Mouse (Mus musculus) lung, embryonic 15.5 days (tissue): ENCODE data around the gene Adamts17. TPM values are rescaled to one million over a fixed set of nuclear protein-coding genes. Genes with fewer than 3 reads are reported as not detected.

Experiments used
- ATAC-seq: fragments of 200-750 bp; cut with Nextera tagmentation; 2 replicates; pipeline ENCODE4 v1.8.0; 2017; ENCODE audit warnings: moderate number of reproducible peaks, borderline replicate concordance; ENCODE audit not compliant: low FRiP score, low TSS enrichment; ENCODE audit errors: extremely low read depth
- H3K27ac ChIP-seq: fragments of 300-500 bp; sonication (generic); 2 replicates; pipeline ENCODE4 v1.5.1; 2015; ENCODE audit warnings: moderate library complexity, mild to moderate bottlenecking, inconsistent platforms
- H3K27me3 ChIP-seq: fragments of 300-500 bp; sonication (generic); 2 replicates; pipeline ENCODE4 v1.6.1; 2015; ENCODE audit warnings: inconsistent platforms
- H3K36me3 ChIP-seq: fragments of 300-500 bp; sonication (generic); 2 replicates; pipeline ENCODE4 v1.6.1; 2015; ENCODE audit warnings: inconsistent platforms
- H3K4me1 ChIP-seq: fragments of 300-500 bp; sonication (generic); 2 replicates; pipeline ENCODE4 v1.6.1; 2015; ENCODE audit warnings: inconsistent platforms
- H3K4me2 ChIP-seq: fragments of 300-500 bp; sonication (generic); 2 replicates; pipeline ENCODE4 v1.6.1; 2015; ENCODE audit warnings: inconsistent platforms, mild to moderate bottlenecking, moderate library complexity
- H3K4me3 ChIP-seq: fragments of 300-500 bp; sonication (generic); 2 replicates; pipeline ENCODE4 v1.5.1; 2015; ENCODE audit warnings: mild to moderate bottlenecking, inconsistent platforms
- H3K9ac ChIP-seq: fragments of 300-500 bp; sonication (generic); 2 replicates; pipeline ENCODE4 v1.6.1; 2015; ENCODE audit warnings: inconsistent platforms
- H3K9me3 ChIP-seq: fragments of 300-500 bp; sonication (generic); 2 replicates; pipeline ENCODE4 v1.6.1; 2016; ENCODE audit warnings: inconsistent platforms
- WGBS: fragments of 180-500 bp; shearing (Covaris S2); methylation state at CpG from one replicate; pipeline ENCODE4 v1.1.7; 2015; 5-methylcytosine and 5-hydroxymethylcytosine counted together
- polyA plus RNA-seq: library from polyadenylated mRNA; unstranded; fragments of >200 nt; fragmentation: Nextera tagmentation; extraction: Ambion mirVana; gene quantifications from 2 replicates; pipeline ENCODE4 v1.2.1, GENCODE M21; 2015

Gene Adamts17
- polyA plus RNA-seq, 1 experiment from 2014 or later = 13.2 TPM

DNA sequence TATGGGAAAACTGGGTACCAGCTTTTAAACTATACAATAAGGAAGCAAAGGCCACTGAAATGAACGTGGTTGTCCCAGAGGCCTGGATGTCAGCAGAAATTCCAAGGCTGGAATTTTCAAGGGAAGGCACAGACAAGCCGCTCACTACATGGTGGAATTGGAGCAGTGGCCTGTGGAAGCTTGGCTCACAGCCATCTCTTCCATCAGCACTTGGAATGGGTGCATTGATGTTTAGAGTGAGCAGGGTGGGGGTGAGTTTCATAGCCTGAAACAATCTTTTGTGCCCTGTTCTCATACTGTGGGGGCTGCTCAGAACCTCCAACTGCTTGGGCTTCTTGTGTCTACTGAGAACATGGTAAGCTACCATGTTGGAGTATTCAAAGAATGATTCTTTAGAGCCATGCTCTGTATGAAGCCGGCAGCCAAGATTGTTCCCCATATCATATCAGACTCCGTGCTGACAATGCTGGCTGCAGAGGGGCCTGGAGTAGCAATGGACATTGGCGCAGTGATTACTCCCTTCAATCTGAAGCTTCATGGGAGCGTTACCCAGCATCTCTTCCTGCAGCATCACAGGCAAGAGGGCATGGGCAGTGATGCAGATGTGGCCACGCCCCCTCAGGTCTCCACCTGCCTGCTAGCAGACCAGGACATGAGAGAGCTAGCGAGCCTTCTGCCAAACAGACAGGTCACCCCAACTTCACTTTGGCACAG is 96.7 kb downstream of the Adamts17 start:
- H3K27me3 ChIP-seq = no peaks in the 10 kb centered on the region
- peak overlapping the region; percentile 16 for H3K27ac ChIP-seq
- H3K4me3 ChIP-seq = no peak overlapping the region
- no peaks in the 10 kb centered on the region for H3K9me3 ChIP-seq
- peak; percentile 28; the same call in 1 of the 2 replicates for ATAC-seq
- WGBS = 62% methylated on average over 8 of the region's 8 CpGs
- no peak overlapping the region for H3K9ac ChIP-seq
- H3K4me1 ChIP-seq = peaks cover 53% of the 10 kb centered on the region
- no peaks in the 10 kb centered on the region for H3K36me3 ChIP-seq
- no peak overlapping the region for H3K4me2 ChIP-seq

DNA sequence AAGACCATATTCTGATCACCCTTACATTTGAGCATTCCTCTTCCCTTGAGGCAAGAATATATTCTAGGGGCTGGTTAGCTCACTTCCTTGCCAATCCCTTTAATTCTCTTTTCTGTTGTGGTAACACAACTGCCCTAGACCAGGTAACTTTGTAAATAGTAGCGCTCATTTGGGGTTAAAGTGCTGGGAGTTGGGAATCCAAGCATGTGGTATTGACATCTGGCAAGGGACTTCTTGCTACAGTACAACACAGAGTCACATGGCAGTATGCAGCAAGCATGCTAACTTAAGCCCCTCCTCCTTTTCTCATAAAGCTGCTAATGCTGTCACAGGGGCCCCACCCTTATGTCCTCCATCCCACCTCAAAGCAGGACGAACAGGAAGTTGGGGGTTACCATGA is 97.4 kb downstream of the Adamts17 start:
- Histone ChIP-seq H3K9ac (no peak overlapping the region), H3K4me2 (no peak overlapping the region), H3K4me3 (no peak overlapping the region), H3K4me1 (peaks cover 53% of the 10 kb centered on the region), H3K9me3 (no peaks in the 10 kb centered on the region), H3K27ac (no peak overlapping the region), H3K36me3 (no peaks in the 10 kb centered on the region), H3K27me3 (no peaks in the 10 kb centered on the region)
- WGBS = 86% methylated on average over 2 of the region's 2 CpGs
- no peak for ATAC-seq

DNA sequence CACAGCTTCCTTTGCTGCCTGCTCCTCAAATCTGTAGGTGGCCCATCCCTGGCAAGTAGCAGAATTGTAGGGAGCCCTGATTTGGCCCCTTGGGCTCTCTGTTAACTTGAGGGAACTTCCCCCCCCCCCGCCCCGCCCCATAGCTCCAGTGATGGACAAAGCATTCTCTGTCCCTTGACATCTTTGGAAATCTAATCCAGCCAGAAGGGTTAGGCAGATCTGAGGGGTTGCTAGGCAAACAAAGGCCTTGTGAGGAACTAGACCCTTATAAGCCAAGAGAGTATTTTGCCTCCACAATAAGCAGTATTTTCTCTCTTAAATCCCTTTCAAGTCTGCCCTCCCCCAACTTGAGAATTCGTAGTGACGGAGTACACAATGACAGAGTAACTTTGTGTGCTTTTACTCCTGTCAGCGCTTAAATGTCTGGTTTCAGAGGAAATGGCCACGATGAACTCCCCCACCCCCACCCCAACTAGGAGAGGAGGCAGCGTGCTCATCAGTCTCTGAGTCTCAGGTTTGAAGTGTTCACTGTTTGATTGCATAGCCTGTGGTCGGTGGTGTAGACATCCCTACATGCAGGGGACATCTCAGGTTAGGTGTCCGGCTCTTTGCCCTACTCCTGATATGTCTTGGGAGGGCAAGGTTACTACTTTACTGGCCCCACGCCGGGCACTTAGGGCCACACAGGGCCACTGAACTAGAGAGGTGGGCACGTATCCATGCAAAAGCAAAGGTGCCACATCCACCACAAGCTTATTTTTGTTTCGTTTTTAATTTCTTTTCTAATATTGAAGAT is 99.7 kb downstream of the Adamts17 start:
- Histone ChIP-seq H3K4me1 (peaks cover 36% of the 10 kb centered on the region), H3K36me3 (no peaks in the 10 kb centered on the region), H3K9ac (no peak overlapping the region), H3K27me3 (no peaks in the 10 kb centered on the region), H3K9me3 (no peaks in the 10 kb centered on the region), H3K4me3 (no peak overlapping the region), H3K27ac (no peak overlapping the region), H3K4me2 (no peak overlapping the region)
- WGBS = 61% methylated on average over 13 of the region's 13 CpGs
- no peak for ATAC-seq

GRCm38 (mm10) chr7:66940761-66941160 is 101.2 kb downstream of the Adamts17 start:
- Histone ChIP-seq H3K9me3 (no peaks in the 10 kb centered on the region), H3K9ac (no peak overlapping the region), H3K4me1 (peaks cover 25% of the 10 kb centered on the region), H3K27me3 (no peaks in the 10 kb centered on the region), H3K4me3 (no peak overlapping the region), H3K36me3 (no peaks in the 10 kb centered on the region), H3K27ac (no peak overlapping the region), H3K4me2 (no peak overlapping the region)
- no peak for ATAC-seq
- 68% methylated on average over 4 of the region's 4 CpGs for WGBS

DNA sequence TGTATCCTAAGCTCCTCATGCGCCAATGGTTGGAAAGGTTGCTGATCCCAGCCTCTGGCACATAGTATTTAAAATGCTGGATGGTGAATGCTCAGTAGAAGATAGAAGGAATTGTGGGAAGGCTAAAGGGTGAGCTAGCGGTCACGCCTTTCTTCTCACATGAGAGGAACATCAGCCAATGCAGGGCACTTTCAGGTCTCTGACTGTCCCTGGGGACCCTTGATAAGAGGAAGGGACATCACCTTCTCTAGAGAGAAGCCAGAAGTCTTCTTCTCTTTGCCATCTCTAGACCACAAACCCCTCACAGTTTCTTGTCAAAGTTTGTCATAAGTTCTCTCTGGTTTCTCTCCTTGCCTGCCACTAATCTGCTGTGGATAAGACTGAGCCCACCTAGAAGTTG is 109.5 kb downstream of the Adamts17 start:
- WGBS = 97% methylated on average over 3 of the region's 3 CpGs
- H3K9me3 ChIP-seq = no peaks in the 10 kb centered on the region
- no peak overlapping the region for H3K4me3 ChIP-seq
- H3K9ac ChIP-seq = no peak overlapping the region
- no peak overlapping the region for H3K27ac ChIP-seq
- no peak for ATAC-seq
- H3K4me1 ChIP-seq = no peaks in the 10 kb centered on the region
- no peaks in the 10 kb centered on the region for H3K36me3 ChIP-seq
- H3K4me2 ChIP-seq = no peak overlapping the region
- H3K27me3 ChIP-seq = no peaks in the 10 kb centered on the region

GRCm38 (mm10) chr7:66952921-66953320 is 113.4 kb downstream of the Adamts17 start:
- no peak overlapping the region for H3K27ac ChIP-seq
- no peak overlapping the region for H3K4me3 ChIP-seq
- no peak overlapping the region for H3K9ac ChIP-seq
- WGBS = 92% methylated on average over 3 of the region's 3 CpGs
- no peaks in the 10 kb centered on the region for H3K9me3 ChIP-seq
- ATAC-seq = no peak
- H3K36me3 ChIP-seq = no peaks in the 10 kb centered on the region
- H3K4me1 ChIP-seq = peaks cover 21% of the 10 kb centered on the region
- no peak overlapping the region for H3K4me2 ChIP-seq
- no peaks in the 10 kb centered on the region for H3K27me3 ChIP-seq

DNA sequence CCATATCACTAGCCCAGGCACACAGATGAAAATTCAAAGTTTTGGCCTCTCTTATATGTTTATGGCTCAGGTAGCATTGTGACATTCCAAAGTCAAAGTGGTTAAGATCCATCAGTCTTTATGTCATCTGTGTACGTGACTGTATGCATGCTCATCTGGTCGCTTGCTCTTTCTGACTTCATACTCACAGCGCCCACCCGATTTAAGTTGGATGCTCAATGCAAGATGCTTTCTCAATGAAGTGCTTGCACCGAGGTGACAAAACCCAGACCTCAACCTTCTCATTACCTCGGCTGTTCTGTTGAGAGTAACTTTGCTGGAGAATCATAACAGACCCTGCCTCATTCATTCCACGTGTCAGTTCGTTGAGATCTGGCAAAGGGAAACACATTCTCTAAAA is 114.5 kb downstream of the Adamts17 start:
- H3K27me3 ChIP-seq = no peaks in the 10 kb centered on the region
- 61% methylated on average over 8 of the region's 8 CpGs for WGBS
- ATAC-seq = no peak
- H3K36me3 ChIP-seq = no peaks in the 10 kb centered on the region
- peaks cover 21% of the 10 kb centered on the region for H3K4me1 ChIP-seq
- no peak overlapping the region for H3K4me2 ChIP-seq
- H3K9ac ChIP-seq = no peak overlapping the region
- no peaks in the 10 kb centered on the region for H3K9me3 ChIP-seq
- H3K4me3 ChIP-seq = no peak overlapping the region
- H3K27ac ChIP-seq = no peak overlapping the region

- ATAC-seq = no peak
- H3K27me3 ChIP-seq = no peaks in the 10 kb centered on the region
- H3K4me3 ChIP-seq = no peak overlapping the region
- no peaks in the 10 kb centered on the region for H3K36me3 ChIP-seq
- 76% methylated on average over 5 of the region's 5 CpGs for WGBS
- H3K27ac ChIP-seq = peak overlapping the region; percentile 87
- no peak overlapping the region for H3K9ac ChIP-seq
- H3K9me3 ChIP-seq = no peaks in the 10 kb centered on the region
- H3K4me1 ChIP-seq = peaks cover 21% of the 10 kb centered on the region
- H3K4me2 ChIP-seq = no peak overlapping the region
These were observed 115.2 kb downstream of the Adamts17 start for GRCm38 (mm10) chr7:66954723-66955122.

- Histone ChIP-seq H3K9me3 (no peaks in the 10 kb centered on the region), H3K4me2 (no peak overlapping the region), H3K36me3 (no peaks in the 10 kb centered on the region), H3K27me3 (no peaks in the 10 kb centered on the region), H3K27ac (peak overlapping the region; percentile 87), H3K4me1 (peaks cover 24% of the 10 kb centered on the region), H3K9ac (no peak overlapping the region), H3K4me3 (no peak overlapping the region)
- WGBS = 14% methylated on average over 8 of the region's 8 CpGs
- peak; percentile 68 for ATAC-seq
These were observed 116.0 kb downstream of the Adamts17 start for GRCm38 (mm10) chr7:66955455-66955919.

DNA sequence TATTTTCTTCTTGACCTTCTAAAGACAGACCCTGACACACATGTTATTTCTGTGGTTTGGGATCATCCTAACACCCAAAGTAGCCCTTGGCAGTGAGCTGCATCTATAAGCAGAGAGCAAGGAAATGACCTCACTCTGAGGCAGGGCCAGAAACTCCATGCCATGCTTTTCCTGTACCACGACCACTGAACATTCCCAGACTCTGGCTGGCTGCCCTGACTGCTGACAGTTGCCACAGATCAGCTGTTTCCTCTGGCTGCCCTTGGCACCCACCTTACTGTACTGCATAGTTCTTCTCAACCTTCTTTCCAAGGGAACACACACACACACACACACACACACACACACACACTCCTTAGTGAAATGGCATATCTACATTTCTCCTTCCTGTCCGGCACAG is 116.4 kb downstream of the Adamts17 start:
- peak; percentile 72 for ATAC-seq

GRCm38 (mm10) chr7:66957764-66958163 is 118.2 kb downstream of the Adamts17 start:
- no peak overlapping the region for H3K4me2 ChIP-seq
- no peak overlapping the region for H3K9ac ChIP-seq
- H3K36me3 ChIP-seq = no peaks in the 10 kb centered on the region
- 90% methylated on average over 7 of the region's 7 CpGs for WGBS
- peaks cover 28% of the 10 kb centered on the region for H3K4me1 ChIP-seq
- H3K27me3 ChIP-seq = no peaks in the 10 kb centered on the region
- H3K27ac ChIP-seq = no peak overlapping the region
- no peak for ATAC-seq
- H3K4me3 ChIP-seq = no peak overlapping the region
- no peaks in the 10 kb centered on the region for H3K9me3 ChIP-seq

More for the DNA sequence above, 116.4 kb downstream of the Adamts17 start:
- WGBS = 35% methylated on average over 2 of the region's 2 CpGs
- H3K27ac ChIP-seq = peak overlapping the region; percentile 87
- no peak overlapping the region for H3K9ac ChIP-seq
- H3K36me3 ChIP-seq = no peaks in the 10 kb centered on the region
- H3K4me3 ChIP-seq = no peak overlapping the region
- no peaks in the 10 kb centered on the region for H3K27me3 ChIP-seq
- H3K4me2 ChIP-seq = no peak overlapping the region
- H3K4me1 ChIP-seq = peaks cover 28% of the 10 kb centered on the region
- no peaks in the 10 kb centered on the region for H3K9me3 ChIP-seq
